Mouse (Mus musculus) hindbrain, embryonic 10.5 days (tissue): ENCODE measurements at regions not wholly inside any gene's neighbourhood (a gene's known extent, or its start where the extent isn't known, plus 50 kb on each side); places are given as distances from the start of the nearest gene placed in this dataset.

ENCODE experiments used
- DNase-seq: peaks from one replicate; pipeline ENCODE4 v3.0.0-alpha.2; 2017; ENCODE audit warnings: low spot score
- H3K27ac ChIP-seq: fragments of 300-500 bp; sonication (generic); 2 replicates; pipeline ENCODE4 v1.5.1; 2016; ENCODE audit warnings: mild to moderate bottlenecking, moderate library complexity
- H3K27me3 ChIP-seq: fragments of 300-500 bp; sonication (generic); 2 replicates; pipeline ENCODE4 v1.6.1; 2016; ENCODE audit warnings: mild to moderate bottlenecking; ENCODE audit not compliant: poor library complexity, insufficient read depth, severe bottlenecking
- H3K36me3 ChIP-seq: fragments of 300-500 bp; sonication (generic); 2 replicates; pipeline ENCODE4 v1.6.1; 2016; ENCODE audit warnings: mild to moderate bottlenecking, moderate library complexity
- H3K4me1 ChIP-seq: fragments of 300-500 bp; sonication (generic); replicated peaks from 2 replicates; pipeline ENCODE4 v1.6.1; 2016; ENCODE audit warnings: mild to moderate bottlenecking
- H3K4me3 ChIP-seq: fragments of 300-500 bp; sonication (generic); 2 replicates; pipeline ENCODE4 v1.5.1; 2016; ENCODE audit warnings: mild to moderate bottlenecking, moderate library complexity
- H3K9me3 ChIP-seq: fragments of 300-500 bp; sonication (generic); 2 replicates; pipeline ENCODE4 v1.6.1; 2016; ENCODE audit warnings: mild to moderate bottlenecking, moderate library complexity
- WGBS: fragments of 180-500 bp; shearing (Covaris S2); methylation state at CpG from one replicate; pipeline ENCODE4 v1.1.7; 2016; 5-methylcytosine and 5-hydroxymethylcytosine counted together

GRCm38 (mm10) chr4:55953701-55954100 lies 421.4 kb upstream of the Klf4 start:
- H3K4me1 ChIP-seq = no peaks in the 10 kb centered on the region
- no peaks in the 10 kb centered on the region for H3K9me3 ChIP-seq
- WGBS = 93% methylated on average over 1 of the region's 1 CpGs
- H3K4me3 ChIP-seq = no peak overlapping the region
- no peaks in the 10 kb centered on the region for H3K36me3 ChIP-seq
- no peak overlapping the region for H3K27ac ChIP-seq
- no peaks in the 10 kb centered on the region for H3K27me3 ChIP-seq
- DNase-seq = no peak

- H3K27ac ChIP-seq = no peak overlapping the region
- no peaks in the 10 kb centered on the region for H3K27me3 ChIP-seq
- no peaks in the 10 kb centered on the region for H3K9me3 ChIP-seq
- no peaks in the 10 kb centered on the region for H3K4me1 ChIP-seq
- no peak for DNase-seq
- whole genome bisulfite sequencing = 87% methylated on average over 3 of the region's 3 CpGs
- no peaks in the 10 kb centered on the region for H3K36me3 ChIP-seq
- no peak overlapping the region for H3K4me3 ChIP-seq
Measured at GRCm38 (mm10) chr4:55952220-55952619, 420.0 kb upstream of the Klf4 start.

DNA sequence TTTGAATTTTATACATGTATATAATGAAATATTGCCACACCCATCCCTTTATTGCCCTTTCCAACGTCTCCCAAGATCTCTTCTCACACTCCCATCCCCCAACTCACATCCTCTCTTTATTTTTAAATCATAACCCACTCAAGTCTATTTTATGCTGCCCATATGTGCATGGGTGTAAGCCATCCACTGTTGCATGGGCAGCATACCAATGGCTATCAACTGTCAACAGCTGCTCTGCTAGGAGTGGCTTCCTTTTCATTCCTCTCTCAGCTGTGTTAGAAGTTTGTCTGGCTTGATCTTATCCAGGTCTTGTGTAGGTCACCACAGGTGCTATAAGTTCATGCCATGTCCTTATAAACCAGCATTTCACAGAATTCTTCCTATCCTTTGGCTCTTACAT lies 409.2 kb upstream of the Klf4 start:
- Histone ChIP-seq H3K9me3 (no peaks in the 10 kb centered on the region), H3K4me1 (no peaks in the 10 kb centered on the region), H3K27me3 (no peaks in the 10 kb centered on the region), H3K36me3 (no peaks in the 10 kb centered on the region), H3K27ac (no peak overlapping the region), H3K4me3 (no peak overlapping the region)
- no peak for DNase-seq
- WGBS = 62% methylated on average over 1 of the region's 1 CpGs

- no peak for DNase-seq
- Histone ChIP-seq H3K4me3 (no peak overlapping the region), H3K36me3 (no peaks in the 10 kb centered on the region), H3K9me3 (no peaks in the 10 kb centered on the region), H3K27me3 (no peaks in the 10 kb centered on the region), H3K27ac (no peak overlapping the region), H3K4me1 (no peaks in the 10 kb centered on the region)
- 62% methylated on average over 4 of the region's 4 CpGs for WGBS
Measured at GRCm38 (mm10) chr4:55938383-55938782, 406.1 kb upstream of the Klf4 start.

DNA sequence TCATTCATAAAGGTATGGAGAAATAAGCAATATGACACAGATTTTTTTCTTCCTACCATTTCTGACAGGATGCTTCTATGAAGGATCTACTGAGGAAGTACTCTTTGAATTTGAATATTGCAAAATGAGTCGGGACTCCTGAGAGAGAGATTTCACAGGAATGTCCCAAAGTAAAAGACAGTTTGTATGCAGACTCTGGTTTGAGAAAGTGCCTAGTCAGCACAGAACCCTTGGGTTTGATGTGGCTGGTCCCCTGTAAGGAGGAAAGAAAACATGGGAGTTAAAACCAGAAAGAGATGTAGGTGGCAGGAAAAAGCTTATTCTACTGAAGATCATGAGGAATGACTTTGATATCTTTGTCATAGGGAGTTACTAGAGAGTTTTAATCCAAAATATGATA lies 405.6 kb upstream of the Klf4 start:
- 87% methylated on average over 1 of the region's 1 CpGs for WGBS
- no peak overlapping the region for H3K4me3 ChIP-seq
- H3K27me3 ChIP-seq = no peaks in the 10 kb centered on the region
- H3K9me3 ChIP-seq = no peaks in the 10 kb centered on the region
- H3K36me3 ChIP-seq = no peaks in the 10 kb centered on the region
- DNase-seq = no peak
- H3K27ac ChIP-seq = no peak overlapping the region
- H3K4me1 ChIP-seq = no peaks in the 10 kb centered on the region

- H3K4me3 ChIP-seq = no peak overlapping the region
- no peaks in the 10 kb centered on the region for H3K27me3 ChIP-seq
- no peaks in the 10 kb centered on the region for H3K36me3 ChIP-seq
- no peak overlapping the region for H3K27ac ChIP-seq
- WGBS = 61% methylated on average over 11 of the region's 11 CpGs
- peak; percentile 7 for DNase-seq
- no peaks in the 10 kb centered on the region for H3K9me3 ChIP-seq
- H3K4me1 ChIP-seq = peaks cover 8% of the 10 kb centered on the region; the same call in 1 of the 2 replicates
Measured at GRCm38 (mm10) chr4:55929141-55929782, 397.0 kb upstream of the Klf4 start.

DNA sequence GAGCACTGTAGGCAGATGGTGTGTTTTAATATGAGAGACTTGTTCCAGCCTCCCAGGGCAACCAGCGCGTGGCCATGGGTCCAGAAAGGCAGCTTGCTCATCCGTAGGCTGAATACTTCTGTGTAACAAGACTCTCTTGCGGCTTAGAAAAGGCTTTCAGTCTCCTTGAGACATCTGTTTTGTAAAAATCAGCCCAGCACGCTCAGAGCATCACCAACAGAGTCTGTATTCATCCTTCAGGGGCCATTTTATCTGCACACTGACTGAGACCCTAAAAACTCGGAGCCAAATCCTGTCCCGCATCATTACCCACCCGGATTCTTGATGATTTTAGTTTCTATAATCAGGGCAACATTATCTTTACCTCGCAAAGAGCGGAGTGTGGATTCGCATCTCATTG lies 396.4 kb upstream of the Klf4 start:
- Histone ChIP-seq H3K27me3 (no peaks in the 10 kb centered on the region), H3K27ac (no peak overlapping the region), H3K36me3 (no peaks in the 10 kb centered on the region), H3K4me3 (no peak overlapping the region), H3K9me3 (no peaks in the 10 kb centered on the region), H3K4me1 (peaks cover 8% of the 10 kb centered on the region; the same call in 1 of the 2 replicates)
- peak; percentile 4 for DNase-seq
- WGBS = 67% methylated on average over 11 of the region's 11 CpGs

DNA sequence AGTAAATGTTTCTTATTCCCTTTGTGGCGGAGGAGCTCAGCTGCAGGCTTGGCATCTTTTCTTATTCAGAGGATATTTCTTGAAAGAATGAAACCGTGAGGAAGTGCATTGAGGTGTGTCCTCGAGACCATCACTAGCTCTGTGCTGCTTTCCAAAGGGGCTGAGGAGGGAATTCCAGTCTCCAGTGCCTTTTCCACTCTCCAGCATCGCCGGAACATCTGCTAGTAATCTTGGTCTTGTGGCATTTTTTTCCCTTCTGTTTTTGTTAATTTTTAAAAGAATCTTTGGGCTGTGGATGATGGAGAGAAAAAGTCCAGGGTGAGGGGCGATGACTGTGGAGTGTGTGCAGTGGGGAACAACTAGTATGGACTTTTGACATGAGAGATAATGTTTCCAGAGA lies 395.9 kb upstream of the Klf4 start:
- WGBS = 68% methylated on average over 6 of the region's 6 CpGs
- H3K4me1 ChIP-seq = peaks cover 8% of the 10 kb centered on the region; the same call in 1 of the 2 replicates
- no peak overlapping the region for H3K4me3 ChIP-seq
- peak; percentile 5 for DNase-seq
- no peaks in the 10 kb centered on the region for H3K27me3 ChIP-seq
- no peaks in the 10 kb centered on the region for H3K9me3 ChIP-seq
- H3K27ac ChIP-seq = no peak overlapping the region
- H3K36me3 ChIP-seq = no peaks in the 10 kb centered on the region

- Histone ChIP-seq H3K9me3 (no peaks in the 10 kb centered on the region), H3K27me3 (no peaks in the 10 kb centered on the region), H3K27ac (no peak overlapping the region), H3K4me1 (peaks cover 8% of the 10 kb centered on the region; the same call in 1 of the 2 replicates), H3K4me3 (no peak overlapping the region), H3K36me3 (no peaks in the 10 kb centered on the region)
- no peak for DNase-seq
- WGBS = 90% methylated on average over 4 of the region's 4 CpGs
Measured at GRCm38 (mm10) chr4:55927391-55927790, 395.1 kb upstream of the Klf4 start.

GRCm38 (mm10) chr4:55924974-55925373 lies 392.7 kb upstream of the Klf4 start:
- Histone ChIP-seq H3K27me3 (no peaks in the 10 kb centered on the region), H3K4me3 (no peak overlapping the region), H3K9me3 (no peaks in the 10 kb centered on the region), H3K4me1 (peaks cover 8% of the 10 kb centered on the region; the same call in 1 of the 2 replicates), H3K27ac (no peak overlapping the region), H3K36me3 (no peaks in the 10 kb centered on the region)
- DNase-seq = no peak
- 79% methylated on average over 3 of the region's 3 CpGs for WGBS

DNA sequence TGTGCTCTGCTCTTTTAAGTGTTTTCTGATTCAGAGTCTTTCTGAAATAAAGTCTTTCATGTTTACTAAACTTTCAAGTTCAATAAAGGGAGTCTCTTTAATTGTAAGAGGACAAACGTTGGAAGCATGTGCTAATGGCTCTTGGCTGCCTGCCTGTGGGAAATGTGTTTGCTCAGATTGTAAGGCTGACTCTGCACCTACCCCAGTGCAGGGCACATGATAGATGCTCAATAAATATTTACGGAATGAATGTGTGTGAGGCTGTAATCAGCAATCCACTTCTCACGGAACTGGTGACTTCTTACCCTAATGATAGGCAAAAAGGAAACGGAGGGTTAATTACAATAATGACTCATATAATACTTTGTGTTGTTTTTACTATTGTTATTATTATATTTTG lies 389.0 kb upstream of the Klf4 start:
- Histone ChIP-seq H3K9me3 (no peaks in the 10 kb centered on the region), H3K4me1 (no peaks in the 10 kb centered on the region), H3K4me3 (no peak overlapping the region), H3K27ac (no peak overlapping the region), H3K27me3 (no peaks in the 10 kb centered on the region), H3K36me3 (no peaks in the 10 kb centered on the region)
- 89% methylated on average over 4 of the region's 4 CpGs for WGBS
- no peak for DNase-seq

- Histone ChIP-seq H3K36me3 (no peaks in the 10 kb centered on the region), H3K4me3 (no peak overlapping the region), H3K27me3 (no peaks in the 10 kb centered on the region), H3K4me1 (no peaks in the 10 kb centered on the region), H3K9me3 (no peaks in the 10 kb centered on the region), H3K27ac (no peak overlapping the region)
- WGBS = 70% methylated on average over 12 of the region's 12 CpGs
- DNase-seq = no peak
Measured at GRCm38 (mm10) chr4:55894116-55894885, 362.0 kb upstream of the Klf4 start.

- Histone ChIP-seq H3K9me3 (no peaks in the 10 kb centered on the region), H3K4me1 (no peaks in the 10 kb centered on the region), H3K36me3 (no peaks in the 10 kb centered on the region), H3K27ac (no peak overlapping the region), H3K4me3 (no peak overlapping the region), H3K27me3 (no peaks in the 10 kb centered on the region)
- DNase-seq = no peak
- 91% methylated on average over 10 of the region's 10 CpGs for WGBS
Measured at GRCm38 (mm10) chr4:55891656-55892055, 359.4 kb upstream of the Klf4 start.
